Mouse (Mus musculus): ENCODE results near the gene Pex10.

DNA sequence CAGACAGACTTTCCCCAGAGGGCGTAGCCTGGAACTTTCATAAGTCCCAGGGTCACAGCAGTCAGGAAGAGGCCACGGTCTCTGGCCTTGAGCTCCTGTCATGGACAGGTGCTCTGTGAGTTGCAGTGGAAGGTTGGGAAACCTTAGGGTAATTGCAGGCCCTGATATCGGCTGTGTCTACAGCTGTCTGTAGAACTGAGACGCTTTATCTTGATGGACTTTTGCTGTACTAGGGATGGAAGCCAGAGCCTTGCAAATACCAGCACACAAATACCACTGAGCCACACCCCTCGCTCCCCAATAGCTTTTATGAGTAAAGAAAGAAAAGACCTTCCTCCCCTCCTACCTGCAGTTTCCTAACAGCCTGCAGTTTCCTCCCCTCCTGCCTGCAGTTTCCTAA lies 53.8 kb downstream of the Pex10 start:
- TF ChIP-seq CTCF (IDR thresholded peaks at IDR 0.05; ENCODE audit: low read depth) (no peak), EP300 (IDR thresholded peaks at IDR 0.05; ENCODE audit: low read depth) (no peak)
